Mouse (Mus musculus) brain, embryonic 14.5 days (tissue): Measurements from ENCODE around the gene Hcrtr1. TPM values are rescaled to one million over a fixed set of nuclear protein-coding genes. Genes with fewer than 3 reads are reported as not detected.

Experiments used
- DNase-seq: peaks from one replicate; pipeline ENCODE4 v3.0.0-alpha.2; 2011; ENCODE audit warnings: low read depth
- CTCF ChIP-seq: fragments of 200-500 bp; IDR thresholded peaks from 2 replicates; pipeline ENCODE4 v1.5.1; 2012; ENCODE audit warnings: inconsistent platforms, mild to moderate bottlenecking, moderate library complexity, borderline replicate concordance; ENCODE audit not compliant: insufficient read depth, insufficient read length; ENCODE audit errors: extremely low read depth
- POLR2A ChIP-seq: fragments of 200-500 bp; IDR thresholded peaks from 2 replicates; pipeline ENCODE4 v1.6.1; 2012; ENCODE audit warnings: mild to moderate bottlenecking, inconsistent platforms, borderline replicate concordance; ENCODE audit not compliant: poor library complexity, insufficient read depth, insufficient read length, severe bottlenecking; ENCODE audit errors: extremely low read depth
- polyA plus RNA-seq: library from polyadenylated mRNA; depleted of rRNA; stranded (reverse); fragments of >200 nt; gene quantifications from 2 replicates; pipeline ENCODE4 v1.2.3, GENCODE M21; 2012

Gene Hcrtr1
- polyA plus RNA-seq, 1 experiment = 2.0 TPM

- no peak for TF ChIP-seq CTCF
- TF ChIP-seq POLR2A = no peak
- no peak for DNase-seq
These were observed 10.3 kb downstream of the Hcrtr1 start for GRCm38 (mm10) chr4:130128907-130129306.

- no peak for DNase-seq
- TF ChIP-seq POLR2A (no peak), CTCF (no peak)
These were observed 13.2 kb downstream of the Hcrtr1 start for GRCm38 (mm10) chr4:130125935-130126334.

GRCm38 (mm10) chr4:130125164-130125563, 14.0 kb downstream of the Hcrtr1 start:
- no peak for DNase-seq
- no peak for TF ChIP-seq CTCF
- no peak for TF ChIP-seq POLR2A

- TF ChIP-seq POLR2A (no peak), CTCF (no peak)
- DNase-seq = no peak
These were observed 15.0 kb downstream of the Hcrtr1 start for GRCm38 (mm10) chr4:130124110-130124509.

- DNase-seq = no peak
- TF ChIP-seq CTCF = no peak
- TF ChIP-seq POLR2A = no peak
These were observed 16.1 kb downstream of the Hcrtr1 start for GRCm38 (mm10) chr4:130123020-130123419.

DNA sequence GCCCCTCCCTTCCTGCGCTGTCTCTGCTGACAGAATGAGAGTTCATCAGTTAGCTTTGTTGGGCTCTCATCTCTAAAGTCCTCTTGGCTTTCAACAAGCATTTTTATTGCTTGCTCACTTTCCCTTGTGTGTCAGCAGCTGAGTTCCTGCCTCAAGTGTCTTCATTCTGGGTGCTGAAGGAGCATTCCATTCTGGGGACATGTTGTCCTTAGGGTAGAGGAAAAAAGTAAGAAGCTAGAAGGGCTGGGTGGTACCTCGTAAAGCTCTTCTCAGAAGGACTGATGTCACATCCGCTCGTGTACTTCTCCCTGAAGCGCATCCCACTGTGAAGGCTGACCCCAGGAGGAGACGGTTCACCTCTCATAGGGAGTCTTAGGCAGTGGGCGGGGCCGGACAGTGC, 17.6 kb downstream of the Hcrtr1 start:
- TF ChIP-seq CTCF = no peak
- TF ChIP-seq POLR2A = no peak
- no peak for DNase-seq

- TF ChIP-seq CTCF (no peak), POLR2A (no peak)
These were observed 18.4 kb downstream of the Hcrtr1 start for GRCm38 (mm10) chr4:130120752-130121151.

GRCm38 (mm10) chr4:130112732-130113131, 26.4 kb downstream of the Hcrtr1 start:
- TF ChIP-seq CTCF (no peak), POLR2A (no peak)
- no peak for DNase-seq

More at GRCm38 (mm10) chr4:130120752-130121151, 18.4 kb downstream of the Hcrtr1 start:
- DNase-seq = no peak

DNA sequence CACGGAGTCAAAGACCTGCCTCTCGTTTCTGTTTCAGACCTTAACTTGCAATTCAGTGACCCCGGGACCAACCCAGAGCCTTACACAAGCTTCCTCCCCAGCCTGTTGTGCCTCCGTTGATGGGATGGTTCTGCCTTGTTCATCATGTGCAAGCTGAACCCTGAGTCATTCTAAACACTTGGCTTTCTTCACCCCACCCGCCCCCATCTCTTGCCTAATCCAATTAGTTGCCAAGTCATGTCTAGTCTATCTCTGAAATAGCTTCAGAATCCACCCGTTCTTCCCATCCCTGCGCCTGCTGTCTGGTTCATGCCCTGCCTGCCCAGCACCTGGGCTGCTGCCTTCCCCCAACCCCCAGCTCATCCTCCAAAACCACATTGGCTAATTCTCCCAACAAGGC, 26.9 kb downstream of the Hcrtr1 start:
- TF ChIP-seq CTCF = no peak
- TF ChIP-seq POLR2A = no peak
- DNase-seq = no peak

DNA sequence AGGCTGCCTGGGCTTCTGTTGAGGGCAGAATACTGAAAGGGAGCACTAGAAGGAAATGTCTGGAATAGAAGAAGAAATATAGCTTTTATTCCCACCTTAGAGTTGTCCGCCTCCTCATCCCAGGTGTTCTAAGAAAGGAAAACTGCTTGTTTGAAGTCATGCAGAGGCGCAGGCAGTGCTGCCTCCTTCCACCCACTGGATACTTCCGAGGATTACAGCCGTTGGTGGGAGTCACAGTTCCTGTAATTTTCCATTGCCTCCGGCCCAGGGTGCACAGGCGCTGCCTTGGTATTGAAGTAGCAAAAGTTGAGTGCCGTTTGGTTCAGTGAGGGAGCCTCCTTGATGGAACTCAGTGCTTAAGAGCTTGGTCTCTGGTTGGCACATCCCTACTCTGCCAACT, 29.1 kb downstream of the Hcrtr1 start:
- TF ChIP-seq CTCF (no peak), POLR2A (no peak)
- no peak for DNase-seq

DNA sequence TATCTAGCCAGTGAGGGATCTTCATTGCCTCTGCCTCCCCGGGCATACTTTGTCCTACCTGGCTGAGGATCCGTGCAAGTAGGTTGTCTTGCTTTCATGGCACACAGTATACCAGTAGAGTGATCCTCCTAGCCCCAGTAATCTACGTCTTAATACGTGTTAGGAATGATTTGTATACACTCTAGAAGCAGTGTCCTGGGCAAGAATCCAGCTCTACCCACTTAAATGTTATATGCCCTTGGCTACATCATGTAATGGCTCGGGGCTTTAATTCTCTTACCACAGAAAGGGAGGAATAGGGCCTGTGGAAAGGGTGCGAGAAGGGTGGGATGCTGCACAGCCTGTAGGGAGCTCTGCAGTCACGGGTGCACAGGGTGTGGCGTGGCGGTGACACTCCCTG, 29.5 kb downstream of the Hcrtr1 start:
- no peak for DNase-seq
- TF ChIP-seq CTCF (no peak), POLR2A (no peak)

DNA sequence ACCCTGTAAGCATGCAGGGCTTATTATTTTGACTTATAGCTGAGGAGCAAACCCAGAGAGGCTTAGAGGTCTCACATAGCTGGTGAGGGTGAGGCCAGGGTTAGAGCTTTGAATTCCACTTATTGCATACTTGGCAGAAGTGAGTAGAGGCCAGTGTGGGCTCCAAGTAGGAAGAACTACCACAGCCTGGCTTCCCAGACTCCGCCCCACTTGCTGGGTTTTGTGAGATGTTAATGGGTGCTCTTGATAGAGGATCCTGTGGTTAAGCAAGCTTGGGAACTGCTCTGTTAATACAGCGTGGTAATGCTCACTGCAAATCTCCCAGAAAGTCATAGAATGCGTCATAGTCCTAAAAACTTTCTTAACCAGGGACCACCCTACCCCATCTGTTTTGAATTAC, 30.2 kb downstream of the Hcrtr1 start:
- TF ChIP-seq CTCF = no peak
- no peak for TF ChIP-seq POLR2A

More for the DNA sequence above, 30.2 kb downstream of the Hcrtr1 start:
- DNase-seq = no peak
